Mouse (Mus musculus) large intestine, adult 2 months (tissue): ENCODE measurements around the gene Glyctk. TPM values are rescaled to one million over a fixed set of nuclear protein-coding genes. Genes with fewer than 3 reads are reported as not detected.
"Not testable (repeated sequence)": the region's sequence is repeated elsewhere in the genome, so short reads cannot be mapped to it uniquely, and the experiment has no call there.

Source experiments
- DNase-seq: peaks from one replicate; pipeline ENCODE4 v3.0.0-alpha.2; 2012; ENCODE audit warnings: low read depth, low spot score
- WGBS: fragments of 180-500 bp; shearing (Covaris S2); methylation state at CpG from one replicate; pipeline ENCODE4 v1.1.7; 2018; 5-methylcytosine and 5-hydroxymethylcytosine counted together
- polyA plus RNA-seq: library from polyadenylated mRNA; depleted of rRNA; stranded (reverse); fragments of >200 nt; gene quantifications from 2 replicates; pipeline ENCODE4 v1.2.3, GENCODE M21; 2012

The Glyctk gene
- polyA plus RNA-seq, 1 experiment = 6.7 TPM

DNA sequence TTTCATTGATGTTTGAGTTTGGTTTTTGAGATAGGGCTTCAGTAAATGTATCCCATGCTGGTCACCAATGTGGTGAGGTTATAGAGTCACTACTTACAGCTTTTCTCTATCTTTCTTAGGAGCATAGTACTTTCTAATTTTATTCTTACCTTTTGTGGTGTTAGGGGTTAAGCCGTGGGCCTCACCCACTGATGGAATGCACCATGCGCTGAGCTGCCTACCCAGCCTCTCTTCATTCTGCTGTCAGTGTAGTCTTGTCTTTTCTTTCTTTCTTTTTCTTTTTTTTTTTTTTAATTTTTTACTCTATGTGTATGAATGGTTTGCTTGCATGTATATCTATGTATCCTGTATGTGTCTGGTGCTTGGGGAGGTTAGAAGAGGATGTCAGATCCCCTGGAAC, 21.5 kb upstream of the Glyctk start:
- WGBS = 57% methylated on average over 2 of the region's 2 CpGs

DNA sequence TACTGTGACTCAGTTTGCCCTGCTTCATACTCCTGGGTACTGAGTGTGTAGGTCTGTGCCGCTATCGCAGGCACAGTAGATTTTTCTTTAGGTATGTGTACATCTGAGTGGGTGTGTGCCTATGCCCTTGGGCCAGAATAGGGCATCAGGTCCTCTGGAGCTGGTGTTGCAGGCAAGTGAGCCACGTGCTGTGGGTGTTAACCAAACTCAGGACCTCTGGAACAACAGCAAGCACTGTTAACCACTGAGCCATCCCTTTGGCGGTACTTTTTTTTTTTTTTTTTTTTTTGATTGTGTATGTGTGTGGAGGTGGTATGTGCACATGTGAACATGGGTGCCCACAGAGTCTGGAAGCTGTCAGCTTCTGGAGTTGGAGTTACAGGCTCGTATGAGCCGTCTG, 19.9 kb upstream of the Glyctk start:
- DNase-seq = no peak
- WGBS = 78% methylated on average over 6 of the region's 6 CpGs

More for the DNA sequence above, 21.5 kb upstream of the Glyctk start:
- DNase-seq = no peak

DNA sequence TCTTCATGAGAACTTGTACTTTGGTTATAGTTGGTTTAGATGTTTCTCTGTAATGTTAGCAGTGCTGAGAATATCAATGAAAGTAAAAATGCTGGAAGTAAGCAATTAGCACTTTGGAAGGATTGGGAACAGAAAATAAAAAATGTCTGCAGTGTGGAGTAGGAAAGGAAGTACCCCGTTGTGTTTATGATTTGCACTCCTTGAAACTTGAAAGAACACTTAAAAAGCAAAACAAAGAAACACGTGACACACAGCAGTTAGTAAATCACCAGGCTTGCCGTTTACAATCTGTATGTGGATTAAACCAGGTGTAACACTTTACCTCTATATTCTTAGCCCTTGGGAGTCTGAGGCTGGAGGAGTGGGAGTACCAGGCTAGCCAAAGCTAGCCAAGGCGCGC, 18.8 kb upstream of the Glyctk start:
- 54% methylated on average over 5 of the region's 5 CpGs for WGBS
- DNase-seq = no peak

DNA sequence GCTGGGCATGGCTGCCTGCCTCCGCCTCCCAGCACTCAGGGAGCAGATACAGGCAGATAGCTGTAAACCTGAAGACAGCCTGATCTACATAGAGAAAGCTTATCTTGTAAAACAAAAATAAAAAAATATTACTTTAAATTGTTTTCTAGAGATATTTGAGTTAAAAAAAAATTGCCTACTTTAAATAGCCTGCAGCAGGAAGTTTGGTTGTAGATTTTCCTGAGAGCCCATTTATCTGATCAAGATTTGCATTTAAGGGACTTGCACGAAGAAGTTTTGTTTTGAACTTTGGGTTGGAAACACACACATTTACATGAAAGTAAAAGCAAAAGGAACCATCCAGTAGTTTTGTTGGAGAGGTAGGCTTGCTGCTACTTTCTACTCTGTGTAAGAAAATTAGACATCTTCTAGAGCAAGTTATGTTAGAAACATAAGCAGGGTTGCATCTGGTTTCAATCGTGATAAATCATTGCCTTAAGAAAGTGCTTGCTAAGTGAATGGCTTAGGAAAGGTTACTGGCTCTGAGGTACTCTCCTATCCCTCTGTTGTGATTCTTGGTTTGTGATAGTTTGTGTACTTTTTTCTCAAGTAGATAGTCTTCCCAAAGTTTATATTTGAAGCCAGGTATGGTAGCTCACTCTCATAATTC, 17.7 kb upstream of the Glyctk start:
- WGBS = 30% methylated on average over 3 of the region's 3 CpGs
- DNase-seq = no peak

DNA sequence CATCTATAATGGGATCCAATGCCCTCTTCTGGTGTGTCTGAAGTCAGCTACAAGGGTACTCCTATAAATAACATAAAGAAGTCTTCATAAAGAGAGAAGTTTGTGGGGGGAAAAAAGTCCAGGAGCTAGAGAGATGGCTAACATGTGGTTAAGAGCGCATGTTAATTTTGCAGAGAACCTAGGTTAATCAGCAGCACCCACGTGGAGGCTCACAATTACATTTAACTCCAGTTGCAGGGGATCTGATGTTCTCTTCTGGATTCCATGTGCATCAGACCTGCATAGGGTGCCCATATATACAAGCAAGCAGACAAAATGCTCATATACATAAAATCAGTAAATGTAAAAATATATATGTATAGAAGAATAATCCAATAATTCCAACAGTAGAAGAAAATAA, 15.4 kb upstream of the Glyctk start:
- DNase-seq = no peak
- WGBS = 24% methylated on average over 2 of the region's 2 CpGs

DNA sequence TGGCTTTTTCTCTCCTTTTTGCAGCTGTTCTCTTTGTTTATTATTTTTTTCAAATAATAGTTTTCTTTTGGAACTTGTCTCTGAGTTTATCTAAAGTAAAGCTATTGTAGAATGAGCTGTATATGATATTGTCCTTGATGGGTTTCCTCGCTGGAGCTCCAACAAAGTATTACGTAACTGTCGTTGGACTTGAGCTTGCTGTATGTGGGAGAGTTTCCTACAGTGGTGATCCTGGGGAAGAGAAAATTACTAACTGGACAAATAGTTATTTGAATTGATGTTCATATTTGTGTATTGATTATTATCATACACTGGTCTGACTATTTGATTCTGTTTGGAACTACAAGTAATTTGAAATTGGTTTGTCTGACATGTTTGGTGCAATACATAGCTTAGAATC, 14.6 kb upstream of the Glyctk start:
- WGBS = under 1% methylated on average over 3 of the region's 3 CpGs
- DNase-seq = no peak

DNA sequence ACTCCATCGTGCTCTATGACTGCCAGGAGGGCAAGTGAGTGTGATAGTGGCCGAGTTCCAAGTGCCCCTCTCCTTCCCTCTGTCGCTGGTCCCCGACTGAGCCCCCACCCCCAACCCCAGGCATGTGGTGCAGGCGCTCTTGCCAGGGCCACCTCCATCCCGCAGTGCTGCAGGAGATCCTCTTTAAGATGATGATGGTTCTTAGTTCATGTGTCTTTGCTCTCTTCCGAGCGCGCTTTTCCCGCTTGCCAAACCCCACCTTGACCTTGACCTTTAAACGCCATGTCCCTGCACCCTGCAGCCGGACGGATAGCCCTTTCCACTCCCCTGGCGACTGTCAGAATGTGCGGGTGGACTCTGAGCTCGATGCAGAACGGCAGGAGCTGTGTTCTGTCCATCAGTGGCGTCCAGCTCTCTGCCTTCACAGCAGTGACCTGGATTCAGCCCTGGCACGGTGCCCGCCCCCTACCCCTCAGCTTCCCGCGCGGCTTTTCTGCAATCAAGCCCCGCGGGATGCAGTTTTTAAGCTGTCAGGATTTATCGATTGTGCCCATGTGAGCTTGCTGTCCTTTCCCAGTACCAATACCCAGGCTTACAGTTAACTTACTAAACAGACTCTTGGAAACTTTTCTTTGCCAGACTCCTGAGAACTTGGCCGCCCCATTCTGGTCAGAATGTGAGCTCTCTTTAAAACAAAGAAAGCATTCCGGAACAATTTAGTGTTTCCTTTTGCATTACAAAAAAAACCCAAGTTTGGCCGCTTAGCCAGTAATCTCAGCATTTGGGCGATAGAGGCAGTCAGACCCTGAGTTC, 13.6 kb upstream of the Glyctk start:
- WGBS = under 1% methylated on average over 30 of the region's 30 CpGs
- no peak for DNase-seq

DNA sequence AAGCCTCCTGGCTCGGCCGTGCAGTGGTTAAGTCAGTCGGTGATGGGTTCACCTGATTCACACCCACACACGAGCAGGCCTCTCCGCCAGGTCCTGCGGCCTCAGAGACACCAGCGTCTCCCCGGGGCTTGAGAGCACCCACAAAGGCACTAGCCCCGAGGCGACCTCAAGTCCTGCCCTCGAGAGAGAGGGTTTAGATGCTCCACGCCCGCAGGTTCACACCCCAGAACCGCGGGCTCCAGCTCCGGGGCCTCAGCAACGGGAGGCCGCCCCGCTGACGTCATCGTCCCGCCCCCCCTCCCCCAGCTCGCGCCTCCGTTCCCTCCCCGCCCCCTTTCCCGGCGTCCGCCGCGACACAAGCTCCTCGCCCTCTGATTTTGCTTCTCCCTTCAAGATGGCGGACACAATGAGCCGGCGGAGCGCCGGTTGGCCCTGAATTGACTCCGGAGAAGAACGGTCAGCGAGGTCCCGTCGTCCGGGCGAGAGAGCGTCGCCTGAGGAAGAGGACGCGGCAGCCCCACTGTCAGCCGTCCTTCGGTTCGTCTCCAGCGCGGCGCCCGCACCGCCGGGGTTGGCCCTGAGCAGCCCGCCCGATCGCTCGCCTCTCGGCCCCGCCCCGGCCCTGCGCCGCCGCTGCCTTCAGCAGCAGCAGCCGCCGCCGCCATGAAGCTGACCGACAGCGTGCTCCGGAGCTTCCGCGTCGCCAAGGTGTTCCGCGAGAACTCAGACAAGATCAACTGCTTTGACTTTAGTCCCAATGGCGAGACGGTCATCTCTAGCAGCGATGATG, 12.8 kb upstream of the Glyctk start, which contains the start of gene Wdr82:
Gene Wdr82 (plus strand): TSS at position 373 of the 790 bp plus-strand sequence.
- DNase-seq = peak; percentile 76
- WGBS = under 1% methylated on average over 81 of the region's 81 CpGs

DNA sequence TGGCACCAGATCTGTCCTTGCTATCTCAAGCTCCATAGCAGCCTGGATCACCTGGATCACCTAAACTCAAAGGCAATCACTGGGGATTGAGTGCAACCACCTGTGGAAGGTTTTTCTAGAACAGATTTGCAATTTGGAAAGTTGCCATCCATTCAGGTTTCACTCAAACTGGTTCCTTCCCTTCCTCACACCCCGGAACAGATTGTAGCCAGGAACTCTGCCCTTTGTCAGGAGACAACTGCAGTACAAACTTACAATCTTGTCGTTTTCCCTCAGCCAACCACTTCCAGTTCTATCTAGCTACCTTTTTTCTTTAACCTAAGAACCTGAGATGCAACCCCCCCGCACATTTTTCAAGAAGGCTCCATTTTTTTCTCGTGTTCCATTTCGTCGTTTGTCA, 12.0 kb upstream of the Glyctk start:
- DNase-seq = no peak
- 26% methylated on average over 6 of the region's 6 CpGs for WGBS

DNA sequence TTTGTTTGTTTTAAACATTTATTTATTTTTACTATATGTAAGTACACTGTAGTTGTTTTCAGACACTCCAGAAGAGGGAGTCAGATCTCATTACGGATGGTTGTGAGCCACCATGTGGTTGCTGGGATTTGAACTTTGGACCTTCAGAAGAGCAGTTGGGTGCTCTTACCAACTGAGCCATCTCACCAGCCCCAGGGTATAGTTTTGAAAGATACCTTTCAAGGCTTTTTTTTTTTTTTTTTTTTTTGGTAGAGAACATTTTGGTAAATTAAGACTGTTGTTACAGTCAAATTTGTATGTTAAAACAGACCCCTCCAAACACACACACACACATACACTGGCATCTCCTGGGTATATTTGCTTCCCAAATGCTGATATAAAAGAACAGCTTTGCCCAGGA, 11.1 kb upstream of the Glyctk start:
- not testable (repeated sequence) for DNase-seq
- 44% methylated on average over 1 of the region's 1 CpGs for WGBS

DNA sequence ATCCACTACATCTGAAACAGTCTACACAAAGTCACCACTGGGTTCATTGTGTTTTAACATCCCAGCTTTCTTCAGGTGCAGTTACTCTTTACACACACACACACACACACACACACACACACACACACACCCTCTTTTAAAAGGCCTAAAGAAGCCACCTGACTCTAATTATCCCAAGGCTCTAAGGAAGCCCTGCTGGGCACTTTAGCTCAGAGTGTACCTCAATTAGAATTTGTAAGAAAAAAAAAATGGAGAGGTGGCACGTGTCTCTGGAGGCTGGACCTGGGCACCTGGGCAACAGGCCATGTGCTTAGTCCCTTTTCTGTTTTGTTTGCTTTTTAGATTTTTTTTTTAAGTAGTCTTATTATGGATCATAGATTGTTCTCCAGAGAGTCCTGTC, 9.8 kb upstream of the Glyctk start:
- 19% methylated on average over 1 of the region's 1 CpGs for WGBS

DNA sequence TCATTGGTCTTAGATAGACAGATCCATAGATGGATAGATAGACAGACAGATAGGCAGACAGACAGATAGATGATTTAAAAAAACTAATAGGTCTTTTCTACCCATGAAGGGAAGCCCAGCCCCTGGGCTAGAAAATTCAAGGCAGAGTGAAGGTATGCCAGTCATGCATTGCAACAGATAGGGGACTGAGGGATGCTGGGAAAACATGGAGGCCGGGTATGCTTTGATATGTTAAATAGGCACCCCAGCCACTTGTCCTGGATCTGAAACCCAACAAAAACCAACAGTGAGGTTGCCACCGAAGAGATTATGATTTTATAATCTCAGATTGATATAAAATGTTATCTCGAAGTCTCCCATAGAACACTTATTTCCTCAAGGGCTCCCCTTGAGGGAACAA, 9.3 kb upstream of the Glyctk start:
- DNase-seq = no peak
- WGBS = 37% methylated on average over 3 of the region's 3 CpGs

More for the DNA sequence above, 9.8 kb upstream of the Glyctk start:
- no peak for DNase-seq

DNA sequence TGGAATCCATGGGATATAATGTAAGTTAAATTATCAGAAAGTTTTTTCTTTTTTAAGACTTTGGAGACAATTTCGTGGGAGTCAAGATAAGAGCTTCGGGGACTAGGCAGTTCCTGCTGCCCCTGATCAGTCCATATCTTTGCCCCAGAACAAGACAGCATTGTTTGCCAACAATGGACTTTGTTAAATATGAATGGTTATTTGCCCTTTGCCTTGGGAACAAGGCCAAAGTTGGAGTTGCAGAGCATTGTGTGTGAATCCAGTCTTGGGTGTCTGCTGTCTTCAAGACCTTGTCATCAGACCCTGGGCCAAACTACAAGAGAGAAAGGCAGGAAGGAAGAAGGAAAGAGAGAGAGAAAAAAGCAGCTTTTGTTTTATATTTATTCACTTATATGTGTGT, 8.8 kb upstream of the Glyctk start:
- WGBS = 27% methylated on average over 2 of the region's 2 CpGs

DNA sequence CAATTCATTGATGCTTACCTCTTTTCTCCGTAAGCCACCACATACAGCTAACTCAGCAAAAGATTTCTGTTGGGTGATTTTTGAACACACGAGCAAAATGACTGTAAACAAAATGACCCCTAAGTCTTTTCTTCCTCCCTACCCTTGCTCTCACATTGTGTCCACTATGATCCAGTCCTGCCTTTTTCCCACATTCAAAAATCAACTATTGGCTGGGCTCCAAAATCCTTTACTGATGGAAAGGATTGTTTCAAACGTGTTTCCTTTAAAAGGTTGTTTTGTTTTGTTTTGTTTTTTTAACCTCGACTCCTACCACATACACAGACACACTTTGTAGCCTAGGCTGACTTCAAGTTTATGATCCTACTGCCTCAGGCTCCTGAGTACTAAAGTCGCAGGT, 2.5 kb upstream of the Glyctk start:
- DNase-seq = no peak
- 19% methylated on average over 5 of the region's 5 CpGs for WGBS

More for the DNA sequence above, 8.8 kb upstream of the Glyctk start:
- DNase-seq = no peak

DNA sequence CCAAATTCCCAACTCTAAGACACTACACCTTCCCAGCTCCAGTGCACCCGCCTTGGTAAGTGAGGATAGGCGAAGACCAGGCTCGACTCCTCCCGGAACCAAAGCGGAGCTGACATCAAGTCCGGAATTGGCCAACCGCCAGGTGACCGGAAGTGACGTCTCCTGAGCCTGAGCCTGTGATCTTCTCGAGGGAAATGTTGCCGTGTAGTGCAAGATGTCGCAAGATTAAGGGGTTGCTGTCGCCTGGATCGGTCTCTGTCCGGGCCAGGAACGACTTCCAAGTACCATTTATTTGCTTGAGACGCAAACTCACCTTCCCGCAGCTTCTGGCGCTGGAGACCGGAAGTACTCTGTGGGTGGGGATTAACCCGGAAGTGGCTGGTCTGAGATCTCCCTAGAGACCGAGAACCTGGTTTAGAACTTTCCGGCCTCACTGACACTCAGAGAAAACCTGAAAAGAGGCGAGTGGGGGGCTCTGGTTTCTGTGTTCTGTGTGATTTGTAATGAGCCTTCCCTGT, 1.9 kb upstream of the Glyctk start:
- DNase-seq = peak; percentile 84
- 2% methylated on average over 24 of the region's 24 CpGs for WGBS

DNA sequence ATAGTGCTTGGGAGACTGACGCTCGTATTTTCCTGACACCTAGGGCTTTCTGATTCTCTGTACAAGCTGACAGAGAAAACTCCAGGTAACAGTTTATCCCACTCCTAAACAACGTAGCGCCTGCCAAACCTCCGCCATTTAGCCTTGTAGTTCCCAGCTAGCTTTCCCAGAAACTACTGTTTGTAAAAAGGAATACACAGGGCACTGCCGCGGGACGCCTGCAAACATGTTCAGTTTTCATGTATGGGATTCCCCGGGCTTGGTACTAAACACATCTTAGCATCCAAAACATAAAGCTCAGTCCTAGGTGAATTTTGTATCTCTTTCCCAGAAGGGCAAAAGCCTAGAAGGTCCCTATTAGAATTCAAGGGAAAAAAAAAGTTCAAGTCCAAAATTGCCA, 1.3 kb upstream of the Glyctk start:
- WGBS = 85% methylated on average over 9 of the region's 9 CpGs
- no peak for DNase-seq

DNA sequence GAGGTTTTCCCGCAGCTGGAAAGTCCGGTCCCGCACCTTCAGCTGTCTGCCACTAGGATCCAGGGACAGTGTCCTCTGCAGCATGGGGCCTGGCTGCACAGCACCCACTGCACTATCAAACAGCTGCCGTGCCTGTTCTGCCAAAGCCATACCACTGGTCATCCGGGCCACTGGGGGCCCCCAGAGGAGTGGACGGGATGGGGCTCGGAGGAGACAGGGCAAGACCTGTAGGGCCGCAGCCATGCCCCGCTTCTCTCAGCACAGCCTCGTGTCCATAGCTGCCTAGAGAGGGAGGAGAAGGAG, 364 bp downstream of the Glyctk start:
- DNase-seq = no peak
- 88% methylated on average over 10 of the region's 10 CpGs for WGBS

DNA sequence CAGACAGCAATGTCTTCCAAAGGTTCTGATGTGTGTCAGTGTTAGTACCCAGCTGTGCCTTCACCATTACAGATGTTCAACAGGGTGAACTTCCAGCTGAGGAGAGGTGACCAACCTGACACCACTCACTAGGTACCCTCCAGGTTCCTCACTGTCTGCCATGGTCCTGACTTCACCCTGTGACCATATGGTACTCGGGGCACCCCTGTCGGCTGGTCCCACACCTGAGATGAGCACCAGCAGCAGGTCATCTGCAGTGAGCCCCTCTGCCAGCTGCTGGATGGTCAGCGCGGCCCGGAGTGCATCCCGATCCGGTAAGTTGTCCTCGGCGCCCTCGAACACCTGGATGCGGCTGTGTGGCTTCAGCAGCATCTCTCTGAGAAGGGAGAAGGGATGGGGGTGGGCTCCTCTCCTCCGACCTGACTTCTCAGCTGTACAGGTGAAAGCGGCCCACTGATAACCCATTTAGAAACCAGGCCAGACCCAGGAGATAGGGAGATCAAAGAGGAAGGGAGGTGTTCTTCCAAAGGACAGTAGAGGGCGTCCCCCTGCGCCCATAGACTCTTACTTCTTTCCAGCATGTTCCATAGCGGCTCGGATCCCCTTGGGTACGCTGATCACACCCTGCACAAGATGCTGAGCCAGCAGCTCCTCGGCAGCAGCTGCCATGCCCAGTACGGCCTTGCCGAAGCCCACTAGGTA, 866 bp downstream of the Glyctk start:
- 87% methylated on average over 21 of the region's 21 CpGs for WGBS
- DNase-seq = no peak

DNA sequence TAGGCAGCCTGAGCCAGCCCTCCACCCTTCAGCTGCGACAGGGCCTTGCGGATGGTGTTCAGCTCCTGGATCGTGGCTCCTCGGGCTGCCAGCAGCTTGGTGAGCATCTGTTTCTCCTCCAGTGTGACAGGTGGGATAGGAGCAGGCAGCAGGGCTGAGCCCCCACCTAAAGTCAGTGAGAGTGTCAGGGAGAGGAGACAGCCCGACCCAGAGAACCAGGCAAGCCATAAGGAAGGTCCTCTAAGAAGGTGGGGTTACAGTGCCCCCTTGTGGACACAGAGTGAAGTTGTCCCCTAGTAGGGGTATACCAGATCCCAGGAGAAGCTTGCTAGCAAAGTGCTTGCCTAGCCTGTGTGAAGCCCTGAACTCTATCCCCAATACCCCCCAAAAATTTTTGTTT, 1.5 kb downstream of the Glyctk start:
- no peak for DNase-seq
- WGBS = 66% methylated on average over 5 of the region's 5 CpGs

DNA sequence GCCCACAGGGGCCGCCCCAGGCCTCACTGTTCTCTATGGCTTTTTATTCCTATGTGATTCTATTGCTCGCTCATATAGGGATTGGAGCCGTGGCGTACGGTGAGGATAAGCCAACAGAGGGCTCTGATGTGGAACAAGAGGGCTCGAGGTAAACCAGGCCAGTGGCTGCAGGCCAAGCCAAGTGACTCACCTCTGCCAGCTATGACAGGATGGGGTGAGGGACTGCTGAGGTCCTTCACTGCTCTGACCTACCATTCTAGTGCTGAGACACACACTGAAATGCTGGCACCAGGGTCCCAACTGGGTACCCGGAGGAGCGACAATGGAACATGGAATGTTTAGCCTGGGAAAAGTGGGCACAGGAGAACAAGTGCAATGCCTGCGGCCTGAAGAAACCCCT, 3.8 kb downstream of the Glyctk start:
- DNase-seq = no peak
- 80% methylated on average over 9 of the region's 9 CpGs for WGBS
